ENCODE assay signal across 8 mouse cellular contexts in genomic region chr13:104031821-104032331, GRCm38 (mm10).
DNase-seq lines count a peak whose midpoint lies in the region; ATAC-seq and TF ChIP-seq lines count a peak whose summit lies in the region.

No protein-coding gene starts in this region.

- no peak overlapping the region for H3K9ac ChIP-seq in heart, embryonic 15.5 days
- H3K9ac ChIP-seq in liver, embryonic 11.5 days (ENCODE audit: low read depth, low read length) = no peak overlapping the region

- no peak for TF ChIP-seq CTCF in bone marrow macrophage, adult 2 months (IDR thresholded peaks at IDR 0.05; ENCODE audit: low read depth, low read length)

- peaks cover 27% of the 10 kb centered on the region for H3K4me1 ChIP-seq in bone marrow macrophage, adult 2 months (ENCODE audit: control insufficient read depth, insufficient read depth, low read length)
- peaks cover 46% of the 10 kb centered on the region for H3K4me1 ChIP-seq in heart, embryonic 15.5 days (replicated peaks)
- peaks cover 21% of the 10 kb centered on the region for H3K4me1 ChIP-seq in liver, embryonic 11.5 days (replicated peaks; ENCODE audit: control insufficient read depth, insufficient read depth, low read length)

- peak; percentile 67 for ATAC-seq in heart, embryonic 15.5 days (replicated peaks; ENCODE audit: insufficient number of reproducible peaks, insufficient read depth, low FRiP score, low read depth)
- no peak for ATAC-seq in liver, embryonic 11.5 days (replicated peaks; ENCODE audit: low FRiP score)

- WGBS in heart, embryonic 15.5 days = 39% methylated on average over 12 of the region's 12 CpGs
- 80% methylated on average over 12 of the region's 12 CpGs for WGBS in liver, embryonic 11.5 days

- no peaks in the 10 kb centered on the region for H3K9me3 ChIP-seq in heart, embryonic 15.5 days (replicated peaks)
- no peaks in the 10 kb centered on the region for H3K9me3 ChIP-seq in liver, embryonic 11.5 days (ENCODE audit: control insufficient read depth, low read length)

- no peaks in the 10 kb centered on the region for H3K27me3 ChIP-seq in heart, embryonic 15.5 days
- no peaks in the 10 kb centered on the region for H3K27me3 ChIP-seq in liver, embryonic 11.5 days (replicated peaks; ENCODE audit: control insufficient read depth, insufficient read depth, low read length)

- no peak for TF ChIP-seq POLR2A in bone marrow macrophage, adult 2 months (IDR thresholded peaks at IDR 0.05; ENCODE audit: borderline replicate concordance, low read depth, low read length)

- no peak overlapping the region for H3K4me3 ChIP-seq in bone marrow macrophage, adult 2 months (ENCODE audit: insufficient read depth, low read length)
- no peak overlapping the region for H3K4me3 ChIP-seq in heart, embryonic 15.5 days
- H3K4me3 ChIP-seq in liver, embryonic 11.5 days (ENCODE audit: low read depth, low read length) = no peak overlapping the region

- H3K36me3 ChIP-seq in heart, embryonic 15.5 days = no peaks in the 10 kb centered on the region
- no peaks in the 10 kb centered on the region for H3K36me3 ChIP-seq in liver, embryonic 11.5 days (ENCODE audit: control insufficient read depth, insufficient read depth, low read length)

- H3K27ac ChIP-seq in bone marrow macrophage, adult 2 months (ENCODE audit: insufficient read depth, low read depth, low read length) = peak overlapping the region; percentile 56
- peak overlapping the region; percentile 82 for H3K27ac ChIP-seq in heart, embryonic 15.5 days
- H3K27ac ChIP-seq in liver, embryonic 11.5 days (ENCODE audit: low read depth, low read length) = no peak overlapping the region

- no peak overlapping the region for H3K4me2 ChIP-seq in heart, embryonic 15.5 days
- no peak overlapping the region for H3K4me2 ChIP-seq in liver, embryonic 11.5 days

- DNase-seq in cerebellum, adult 11-12 months = peak; percentile 15
- no peak for DNase-seq in cerebellum, postnatal 36 days
- DNase-seq in lung, adult 18-20 months = peak; percentile 67 to 72
- DNase-seq in telencephalon, adult 2 months (ENCODE audit: low read depth, low spot score) = peak; percentile 81
- DNase-seq in right cerebral cortex, postnatal 4 days = no peak
- no peak for DNase-seq in liver, embryonic 11.5 days (ENCODE audit: low spot score)

Comparison
In these comparisons a context has a peak if more than half of its experiments do, and no peak if none do; other contexts are left out.
1. DNase-seq: peak in cerebellum, adult 11-12 months (single experiment), lung, adult 18-20 months (2 of 2) and telencephalon, adult 2 months (single experiment); none in cerebellum, postnatal 36 days (0 of 2), right cerebral cortex, postnatal 4 days (single experiment) and liver, embryonic 11.5 days (single experiment).